Mouse (Mus musculus) heart, embryonic 14.5 days (tissue): ENCODE data around the gene Phf19. TPM values are rescaled to one million over a fixed set of nuclear protein-coding genes. Genes with fewer than 3 reads are reported as not detected.

Source experiments
- polyA plus RNA-seq: library from polyadenylated mRNA; unstranded; fragments of >200 nt; fragmentation: Nextera tagmentation; extraction: Ambion mirVana; gene quantifications from 2 replicates; pipeline ENCODE4 v1.2.1, GENCODE M21; 2014

Phf19 gene
- polyA plus RNA-seq, 1 experiment from 2014 or later = 3.1 TPM

Other genes with a start within 250 kb of the Phf19 start
- gene Gapvd1, start 158.8 kb downstream of the Phf19 start, polyA plus RNA-seq = 66.2 and 69.5 TPM in 2 replicates
- gene Hspa5, start 142.1 kb downstream of the Phf19 start, polyA plus RNA-seq = 545 and 663 TPM in 2 replicates
- 25.5 and 26.7 TPM in 2 replicates for gene Rabepk, start 114.1 kb downstream of the Phf19 start, polyA plus RNA-seq
- gene Fbxw2, start 87.7 kb downstream of the Phf19 start, polyA plus RNA-seq = 51.0 and 65.8 TPM in 2 replicates
- gene Gm34653, start 81.0 kb downstream of the Phf19 start, polyA plus RNA-seq = not detected in 2 replicates
- gene Cutal, start 39.6 kb downstream of the Phf19 start, polyA plus RNA-seq = 0.20 and 0.24 TPM in 2 replicates
- 59.2 and 62.2 TPM in 2 replicates for gene Psmd5, start 39.1 kb downstream of the Phf19 start, polyA plus RNA-seq
- gene Traf1, start 47.7 kb upstream of the Phf19 start, polyA plus RNA-seq = 1.8 and 2.0 TPM in 2 replicates
- gene Hc, start 147.4 kb upstream of the Phf19 start, polyA plus RNA-seq = 0.05 TPM in 1 of 2 replicates, not detected in the other
- gene AI182371, start 187.5 kb upstream of the Phf19 start, polyA plus RNA-seq = 0.16 and 0.27 TPM in 2 replicates
- gene Cntrl, start 195.5 kb upstream of the Phf19 start, polyA plus RNA-seq = 21.0 and 22.5 TPM in 2 replicates